Mouse (Mus musculus) liver, adult 2 months (tissue): Measurements from ENCODE around the gene Map1b.

Experiments
- CTCF ChIP-seq: fragments of 200-500 bp; IDR thresholded peaks from 2 replicates; pipeline ENCODE4 v1.5.1; 2011; ENCODE audit warnings: low read depth, low read length, control low read depth
- POLR2A ChIP-seq: fragments of 200-500 bp; IDR thresholded peaks from 2 replicates; pipeline ENCODE4 v1.6.1; 2011; ENCODE audit warnings: low read length, control low read depth; ENCODE audit not compliant: insufficient read depth; ENCODE audit errors: extremely low read depth

GRCm38 (mm10) chr13:99560674-99561639 is 44.6 kb upstream of the Map1b start:
- no peak for TF ChIP-seq CTCF
- TF ChIP-seq POLR2A = no peak
